ENCODE assay signal across 24 mouse cellular contexts in genomic region chr10:40481534-40481933, GRCm38 (mm10).
A peak's percentile ranks its signal among the peaks of the same experiment; 100 is the strongest.
DNase-seq lines count a peak whose midpoint lies in the region; ATAC-seq and TF ChIP-seq lines count a peak whose summit lies in the region.
"Had no signal": no experiment of that assay in that cellular context is flagged by ENCODE, and none has a peak within 500 bp of the region (broad histone marks: within the 10 kb centered on the region; RNA-seq: fewer than 3 reads in every experiment).

No protein-coding gene starts in this region.

- TF ChIP-seq POLR2A in small intestine, adult 2 months (IDR thresholded peaks at IDR 0.05; ENCODE audit: low read depth, low read length): no peak
- no peak for TF ChIP-seq POLR2A in cerebellum, adult 2 months (IDR thresholded peaks at IDR 0.05; ENCODE audit: borderline replicate concordance, insufficient read depth, low read length)

- no peaks in the 10 kb centered on the region for H3K27me3 ChIP-seq in forebrain, embryonic 15.5 days
- H3K27me3 ChIP-seq in forebrain, embryonic 12.5 days: no peaks in the 10 kb centered on the region
- no peaks in the 10 kb centered on the region for H3K27me3 ChIP-seq in intestine, embryonic 15.5 days (replicated peaks)
- H3K27me3 ChIP-seq in small intestine, adult 2 months (ENCODE audit: control insufficient read depth, insufficient read depth, low read length): no peaks in the 10 kb centered on the region
- H3K27me3 ChIP-seq in cerebellum, adult 2 months (ENCODE audit: control insufficient read depth, insufficient read depth, low read length): no peaks in the 10 kb centered on the region
- H3K27me3 ChIP-seq: embryonic facial prominence, embryonic 12.5 days; embryonic facial prominence, embryonic 15.5 days; hindbrain, embryonic 13.5 days had no signal

- no peak for DNase-seq in layer of hippocampus, adult 2 months (ENCODE audit: low spot score in 2 of 2)
- no peak for DNase-seq in layer of hippocampus, postnatal 10 days (ENCODE audit: low spot score in 2 of 2)
- DNase-seq in cerebellum, adult 2 months: no peak
- no peak for DNase-seq in gastrocnemius, postnatal 4 days (ENCODE audit: low spot score in 2 of 2)
- DNase-seq: adrenal gland, adult 8-10 months; adrenal gland, postnatal 25 days; cerebellum, adult 18-20 months; cerebellum, adult 9-11 months; cerebellum, postnatal 25 days; gastrocnemius, postnatal 10 days; gastrocnemius, postnatal 36 days; heart, adult 18-20 months; heart, postnatal 36 days had no signal

- H3K27ac ChIP-seq in forebrain, embryonic 15.5 days (replicated peaks): no peak overlapping the region
- no peak overlapping the region for H3K27ac ChIP-seq in forebrain, embryonic 12.5 days
- H3K27ac ChIP-seq in layer of hippocampus, adult 2 months: peak overlapping the region; percentile 64
- no peak overlapping the region for H3K27ac ChIP-seq in intestine, embryonic 15.5 days
- 0 out of 2 replicates have a peak overlapping the region, but pooled peaks have one; percentile 0 for H3K27ac ChIP-seq in small intestine, adult 2 months (ENCODE audit: insufficient read depth, low read depth, low read length)
- no peak overlapping the region; the same call in 1 of the 2 replicates for H3K27ac ChIP-seq in cerebellum, adult 2 months (ENCODE audit: insufficient read depth, low read length)
- H3K27ac ChIP-seq: embryonic facial prominence, embryonic 12.5 days; embryonic facial prominence, embryonic 15.5 days; hindbrain, embryonic 10.5 days; hindbrain, embryonic 13.5 days had no signal

- WGBS in forebrain, embryonic 15.5 days: 82% methylated on average over 3 of the region's 3 CpGs
- WGBS in forebrain, embryonic 12.5 days: 69% methylated on average over 3 of the region's 3 CpGs
- WGBS in intestine, embryonic 15.5 days: 41% methylated on average over 3 of the region's 3 CpGs
- WGBS in small intestine, adult 2 months: 23% methylated on average over 3 of the region's 3 CpGs
- WGBS in cerebellum, adult 2 months: 93% methylated on average over 3 of the region's 3 CpGs

- ATAC-seq in forebrain, embryonic 15.5 days (replicated peaks): 0 out of 2 replicates have a peak, but pooled peaks have one; percentile 13
- no peak for ATAC-seq in forebrain, embryonic 12.5 days (ENCODE audit: low FRiP score)
- ATAC-seq in intestine, embryonic 15.5 days: peak; percentile 69
- ATAC-seq: activated CD4-positive, CD25-positive, alpha-beta regulatory T cell, adult 4 months; forebrain, embryonic 16.5 days; hindbrain, embryonic 16.5 days had no signal

- peaks cover 14% of the 10 kb centered on the region; the same call in 1 of the 2 replicates for H3K36me3 ChIP-seq in forebrain, embryonic 15.5 days
- H3K36me3 ChIP-seq in forebrain, embryonic 12.5 days (replicated peaks): peaks cover 34% of the 10 kb centered on the region
- peaks cover 7% of the 10 kb centered on the region; the same call in 1 of the 2 replicates for H3K36me3 ChIP-seq in intestine, embryonic 15.5 days
- H3K36me3 ChIP-seq in small intestine, adult 2 months (ENCODE audit: control insufficient read depth, insufficient read depth, low read length): peaks cover 3% of the 10 kb centered on the region; the same call in 1 of the 2 replicates

- H3K9me3 ChIP-seq in forebrain, embryonic 15.5 days: no peaks in the 10 kb centered on the region
- H3K9me3 ChIP-seq in forebrain, embryonic 12.5 days: no peaks in the 10 kb centered on the region
- H3K9me3 ChIP-seq in intestine, embryonic 15.5 days: no peaks in the 10 kb centered on the region
- H3K9me3 ChIP-seq: embryonic facial prominence, embryonic 12.5 days; embryonic facial prominence, embryonic 15.5 days; hindbrain, embryonic 10.5 days; hindbrain, embryonic 13.5 days had no signal

- H3K4me2 ChIP-seq in forebrain, embryonic 15.5 days (replicated peaks): no peak overlapping the region
- H3K4me2 ChIP-seq in forebrain, embryonic 12.5 days: no peak overlapping the region
- H3K4me2 ChIP-seq in intestine, embryonic 15.5 days (replicated peaks): no peak overlapping the region
- H3K4me2 ChIP-seq: embryonic facial prominence, embryonic 12.5 days; embryonic facial prominence, embryonic 15.5 days; hindbrain, embryonic 13.5 days had no signal

- TF ChIP-seq CTCF in layer of hippocampus, adult 2 months (conservative IDR thresholded peaks at IDR 0.05): no peak
- no peak for TF ChIP-seq CTCF in small intestine, adult 2 months (IDR thresholded peaks at IDR 0.05; ENCODE audit: extremely low read depth, insufficient read length, insufficient replicate concordance, low read depth, low read length)
- no peak for TF ChIP-seq CTCF in cerebellum, adult 2 months (IDR thresholded peaks at IDR 0.05; ENCODE audit: borderline replicate concordance, insufficient read depth, low read depth, low read length)

- no peak overlapping the region for H3K9ac ChIP-seq in forebrain, embryonic 15.5 days (replicated peaks)
- no peak overlapping the region for H3K9ac ChIP-seq in forebrain, embryonic 12.5 days
- H3K9ac ChIP-seq in intestine, embryonic 15.5 days: no peak overlapping the region
- H3K9ac ChIP-seq: embryonic facial prominence, embryonic 12.5 days; embryonic facial prominence, embryonic 15.5 days; hindbrain, embryonic 13.5 days had no signal

- H3K4me3 ChIP-seq in forebrain, embryonic 15.5 days: no peak overlapping the region
- no peak overlapping the region for H3K4me3 ChIP-seq in forebrain, embryonic 12.5 days (replicated peaks)
- H3K4me3 ChIP-seq in layer of hippocampus, adult 2 months: no peak overlapping the region
- H3K4me3 ChIP-seq in intestine, embryonic 15.5 days (replicated peaks): no peak overlapping the region
- H3K4me3 ChIP-seq in small intestine, adult 2 months (ENCODE audit: low read depth, low read length): no peak overlapping the region
- no peak overlapping the region for H3K4me3 ChIP-seq in cerebellum, adult 2 months (replicated peaks; ENCODE audit: insufficient read depth, low read depth, low read length)
- H3K4me3 ChIP-seq: embryonic facial prominence, embryonic 12.5 days; embryonic facial prominence, embryonic 15.5 days; hindbrain, embryonic 10.5 days; hindbrain, embryonic 13.5 days had no signal

- no peaks in the 10 kb centered on the region for H3K4me1 ChIP-seq in forebrain, embryonic 15.5 days
- no peaks in the 10 kb centered on the region for H3K4me1 ChIP-seq in forebrain, embryonic 12.5 days
- H3K4me1 ChIP-seq in intestine, embryonic 15.5 days (replicated peaks): peaks cover 2% of the 10 kb centered on the region; the same call in 1 of the 2 replicates
- H3K4me1 ChIP-seq in small intestine, adult 2 months (ENCODE audit: control insufficient read depth, insufficient read depth, insufficient read length, low read length): peaks cover 6% of the 10 kb centered on the region
- no peaks in the 10 kb centered on the region for H3K4me1 ChIP-seq in cerebellum, adult 2 months (ENCODE audit: control insufficient read depth, insufficient read depth, low read length)
- H3K4me1 ChIP-seq: embryonic facial prominence, embryonic 12.5 days; embryonic facial prominence, embryonic 15.5 days; hindbrain, embryonic 10.5 days; hindbrain, embryonic 13.5 days had no signal

Comparison
In these comparisons a context has a peak if more than half of its experiments do, and no peak if none do; other contexts are left out.
1. H3K27ac ChIP-seq: peak in layer of hippocampus, adult 2 months (single experiment) and small intestine, adult 2 months (single experiment); none in forebrain, embryonic 15.5 days (single experiment), forebrain, embryonic 12.5 days (single experiment), intestine, embryonic 15.5 days (single experiment) and cerebellum, adult 2 months (single experiment).